Mouse (Mus musculus) ES-Bruce4 (cell line): ENCODE measurements around the gene Oxct2a. TPM values are rescaled to one million over a fixed set of nuclear protein-coding genes. Genes with fewer than 3 reads are reported as not detected.

ENCODE experiments used
- H3K27ac ChIP-seq: 2 replicates; pipeline ENCODE4 v1.5.1; 2012; ENCODE audit warnings: low read length, inconsistent platforms; ENCODE audit not compliant: insufficient read depth
- H3K27me3 ChIP-seq: 2 replicates; pipeline ENCODE4 v1.6.1; 2012; ENCODE audit warnings: mild to moderate bottlenecking, low read length, inconsistent platforms; ENCODE audit not compliant: control insufficient read depth, poor library complexity, insufficient read depth, severe bottlenecking
- H3K36me3 ChIP-seq: 2 replicates; pipeline ENCODE4 v1.6.1; 2012; ENCODE audit warnings: inconsistent platforms, mild to moderate bottlenecking, low read length, moderate library complexity; ENCODE audit not compliant: control insufficient read depth, poor library complexity, insufficient read depth, severe bottlenecking
- H3K4me1 ChIP-seq: one replicate; pipeline ENCODE4 v1.8.1; 2011; ENCODE audit warnings: low read length; ENCODE audit not compliant: control insufficient read depth, insufficient read depth
- H3K4me3 ChIP-seq: 2 replicates; pipeline ENCODE4 v1.5.1; 2011; ENCODE audit warnings: low read depth, mild to moderate bottlenecking, low read length
- H3K9ac ChIP-seq: 2 replicates; pipeline ENCODE4 v1.6.1; 2012; ENCODE audit warnings: low read depth, mild to moderate bottlenecking, inconsistent platforms; ENCODE audit not compliant: poor library complexity, severe bottlenecking
- H3K9me3 ChIP-seq: replicated peaks from 2 replicates; pipeline ENCODE4 v1.6.1; 2012; ENCODE audit warnings: mild to moderate bottlenecking, low read length, inconsistent platforms; ENCODE audit not compliant: control insufficient read depth, poor library complexity, insufficient read depth, severe bottlenecking
- CTCF ChIP-seq: IDR thresholded peaks from one replicate; pipeline ENCODE4 v1.8.1; 2011; ENCODE audit warnings: low read depth, low read length
- EP300 ChIP-seq: IDR thresholded peaks from 2 replicates; pipeline ENCODE4 v1.6.1; 2011; ENCODE audit warnings: low read depth, low read length; ENCODE audit not compliant: insufficient read depth
- POLR2A ChIP-seq: IDR thresholded peaks from one replicate; pipeline ENCODE4 v1.8.1; 2011; ENCODE audit warnings: low read length; ENCODE audit not compliant: insufficient read depth
- polyA plus RNA-seq: library from polyadenylated mRNA; stranded (reverse); fragments of >200 nt; gene quantifications from 2 replicates; pipeline ENCODE4 v1.2.4, GENCODE M21; 2011; ENCODE audit warnings: low read depth; ENCODE audit not compliant: missing spikeins, insufficient read depth, insufficient read length

Gene Oxct2a
- polyA plus RNA-seq, 1 experiment = 0.45 TPM

DNA sequence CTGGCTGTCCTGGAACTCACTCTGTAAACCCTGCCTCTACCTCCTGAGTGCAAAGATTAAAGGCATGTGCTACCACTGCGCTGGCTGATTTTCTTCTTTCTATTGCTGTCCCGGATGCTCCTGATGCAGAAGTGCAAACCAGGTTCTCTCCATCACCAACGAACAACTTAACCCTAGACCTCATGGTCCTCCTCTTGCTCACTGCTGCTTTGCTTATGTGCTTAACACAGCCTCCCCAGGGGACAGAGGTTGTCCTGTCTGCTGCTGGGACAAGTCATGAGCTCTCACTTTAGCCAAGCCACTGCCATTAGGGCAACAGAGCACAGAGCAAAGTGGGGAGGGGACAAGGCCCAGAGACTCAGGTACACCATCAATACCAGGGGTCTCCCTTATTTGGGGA lies 8.9 kb downstream of the Oxct2a start:
- Histone ChIP-seq H3K27ac (no peak overlapping the region), H3K9me3 (no peaks in the 10 kb centered on the region)

DNA sequence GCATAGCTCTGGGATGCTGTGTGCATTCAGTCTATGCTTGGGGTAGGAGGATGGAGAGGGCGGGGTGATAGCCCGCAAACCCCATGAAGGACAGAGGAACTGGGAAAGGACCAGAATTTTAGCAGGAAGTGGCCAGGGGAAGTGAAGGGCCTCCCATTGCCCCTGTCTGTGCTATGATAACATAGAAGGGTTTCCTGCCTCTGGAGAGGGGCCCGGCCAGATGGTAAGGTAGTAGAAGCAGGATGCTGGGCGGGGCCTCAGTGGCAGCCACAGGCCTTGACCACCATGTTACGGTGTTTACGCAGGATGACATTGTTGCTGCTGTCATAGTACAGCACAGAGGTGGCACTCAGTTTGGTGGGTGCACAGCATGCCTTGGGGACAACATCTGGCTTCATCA lies 10.4 kb downstream of the Oxct2a start:
- H3K27me3 ChIP-seq = no peaks in the 10 kb centered on the region
- no peaks in the 10 kb centered on the region for H3K4me1 ChIP-seq
- no peaks in the 10 kb centered on the region for H3K9me3 ChIP-seq
- H3K27ac ChIP-seq = no peak overlapping the region
- TF ChIP-seq CTCF (no peak), POLR2A (no peak), EP300 (no peak)
- H3K36me3 ChIP-seq = no peaks in the 10 kb centered on the region
- no peak overlapping the region for H3K4me3 ChIP-seq
- no peak overlapping the region for H3K9ac ChIP-seq

More for the DNA sequence above, 8.9 kb downstream of the Oxct2a start:
- no peak for TF ChIP-seq EP300
- no peak for TF ChIP-seq POLR2A
- no peak for TF ChIP-seq CTCF
- Histone ChIP-seq H3K36me3 (no peaks in the 10 kb centered on the region), H3K4me1 (no peaks in the 10 kb centered on the region), H3K9ac (no peak overlapping the region), H3K4me3 (no peak overlapping the region), H3K27me3 (no peaks in the 10 kb centered on the region)

DNA sequence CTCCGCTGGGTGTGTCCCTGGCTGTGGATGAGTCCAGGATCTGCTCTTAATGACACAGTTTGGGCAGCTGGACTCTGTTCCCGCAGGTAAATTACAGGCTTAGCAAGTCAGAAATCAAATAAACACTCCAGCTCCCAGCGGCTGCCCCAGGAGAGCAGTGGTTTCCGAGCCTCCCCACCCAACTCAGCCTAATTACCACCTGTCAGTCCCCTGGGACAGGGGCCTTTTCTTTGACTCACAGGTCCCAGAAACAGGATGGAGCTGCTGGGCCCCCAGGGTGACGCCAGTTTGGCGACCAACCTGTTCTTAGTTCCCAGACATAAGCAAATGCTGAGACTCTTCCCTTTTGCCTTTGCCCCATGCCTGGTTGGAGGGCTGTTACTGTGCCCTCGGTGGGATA lies 11.6 kb downstream of the Oxct2a start:
- no peaks in the 10 kb centered on the region for H3K27me3 ChIP-seq
- H3K9me3 ChIP-seq = no peaks in the 10 kb centered on the region
- no peaks in the 10 kb centered on the region for H3K36me3 ChIP-seq
- H3K27ac ChIP-seq = no peak overlapping the region
- TF ChIP-seq POLR2A = no peak
- no peak for TF ChIP-seq EP300
- no peak for TF ChIP-seq CTCF
- no peaks in the 10 kb centered on the region for H3K4me1 ChIP-seq
- no peak overlapping the region for H3K4me3 ChIP-seq
- no peak overlapping the region for H3K9ac ChIP-seq

- Histone ChIP-seq H3K27ac (no peak overlapping the region), H3K36me3 (no peaks in the 10 kb centered on the region), H3K4me1 (no peaks in the 10 kb centered on the region), H3K4me3 (no peak overlapping the region), H3K9ac (no peak overlapping the region), H3K27me3 (no peaks in the 10 kb centered on the region), H3K9me3 (peaks cover 5% of the 10 kb centered on the region)
- TF ChIP-seq POLR2A (no peak), EP300 (no peak), CTCF (no peak)
Measured at GRCm38 (mm10) chr4:123308292-123308691, 15.1 kb downstream of the Oxct2a start.

DNA sequence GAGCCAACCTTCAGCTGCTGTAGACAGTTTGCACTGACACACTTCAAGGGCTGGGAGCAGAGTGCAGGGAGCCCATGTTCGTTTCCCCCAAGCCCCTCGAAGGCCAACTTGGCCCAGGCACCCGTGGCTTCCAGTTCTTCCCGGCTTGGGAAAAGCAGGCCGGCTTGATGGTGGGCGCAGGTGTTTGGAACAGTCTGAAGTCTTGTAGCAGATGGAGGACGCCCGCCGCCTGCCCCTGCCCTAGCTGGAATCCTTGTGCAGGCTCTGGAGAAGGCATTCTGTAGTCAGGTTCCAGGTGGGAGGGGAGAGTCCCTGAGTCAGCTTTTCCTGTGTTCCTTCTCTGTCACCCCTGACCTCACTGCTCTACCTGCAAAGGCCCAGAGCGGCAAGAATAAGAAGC lies 16.4 kb downstream of the Oxct2a start:
- Histone ChIP-seq H3K4me3 (no peak overlapping the region), H3K9me3 (peaks cover 6% of the 10 kb centered on the region), H3K27me3 (no peaks in the 10 kb centered on the region), H3K4me1 (no peaks in the 10 kb centered on the region), H3K9ac (no peak overlapping the region), H3K36me3 (peaks cover 11% of the 10 kb centered on the region), H3K27ac (no peak overlapping the region)
- TF ChIP-seq CTCF (no peak), POLR2A (no peak), EP300 (no peak)

GRCm38 (mm10) chr4:123305789-123306188 lies 17.6 kb downstream of the Oxct2a start:
- no peak overlapping the region for H3K27ac ChIP-seq
- peaks cover 6% of the 10 kb centered on the region for H3K9me3 ChIP-seq
- no peak overlapping the region for H3K4me3 ChIP-seq
- H3K27me3 ChIP-seq = no peaks in the 10 kb centered on the region
- peak; percentile 42 for TF ChIP-seq CTCF
- TF ChIP-seq EP300 = no peak
- peaks cover 15% of the 10 kb centered on the region for H3K36me3 ChIP-seq
- no peaks in the 10 kb centered on the region for H3K4me1 ChIP-seq
- H3K9ac ChIP-seq = no peak overlapping the region
